Mouse (Mus musculus): Measurements from ENCODE around the gene Gemin7.
A peak's percentile ranks its signal among the peaks of the same experiment; 100 is the strongest.

The Gemin7 gene

GRCm38 (mm10) chr7:19575559-19575958, 1.8 kb downstream of the Gemin7 start:
- DNase-seq: no peak

GRCm38 (mm10) chr7:19573776-19574140, 3.6 kb downstream of the Gemin7 start:
- DNase-seq: no peak

GRCm38 (mm10) chr7:19572926-19573775, 4.2 kb downstream of the Gemin7 start:
- peak; percentile 86 for DNase-seq

GRCm38 (mm10) chr7:19569647-19570046, 7.7 kb downstream of the Gemin7 start:
- no peak for DNase-seq

- no peak for DNase-seq
Observed at GRCm38 (mm10) chr7:19567426-19567825, 10.0 kb downstream of the Gemin7 start.

GRCm38 (mm10) chr7:19565803-19566202, 11.6 kb downstream of the Gemin7 start:
- DNase-seq: no peak

- peak; percentile 22 for DNase-seq
Observed at GRCm38 (mm10) chr7:19564455-19564854, 12.9 kb downstream of the Gemin7 start.

GRCm38 (mm10) chr7:19563884-19564283, 13.5 kb downstream of the Gemin7 start:
- no peak for DNase-seq

- DNase-seq: no peak
Observed at GRCm38 (mm10) chr7:19562643-19563410, 14.6 kb downstream of the Gemin7 start, which contains the start of gene Ppp1r37. Gene Ppp1r37 (minus strand): TSS chr7:19563076.

GRCm38 (mm10) chr7:19561765-19562642, 15.4 kb downstream of the Gemin7 start:
- DNase-seq: peak; percentile 88

GRCm38 (mm10) chr7:19561431-19561764, 16.0 kb downstream of the Gemin7 start:
- DNase-seq: no peak

GRCm38 (mm10) chr7:19560491-19561260, 16.7 kb downstream of the Gemin7 start:
- DNase-seq: no peak

GRCm38 (mm10) chr7:19558965-19559364, 18.4 kb downstream of the Gemin7 start:
- peak; percentile 30 for DNase-seq

- DNase-seq: no peak
Observed at GRCm38 (mm10) chr7:19557982-19558900, 19.2 kb downstream of the Gemin7 start.

GRCm38 (mm10) chr7:19557086-19557485, 20.3 kb downstream of the Gemin7 start:
- DNase-seq: no peak

- no peak for DNase-seq
Observed at GRCm38 (mm10) chr7:19554168-19554567, 23.2 kb downstream of the Gemin7 start.

- no peak for DNase-seq
Observed at GRCm38 (mm10) chr7:19552443-19552842, 25.0 kb downstream of the Gemin7 start.

GRCm38 (mm10) chr7:19551634-19552033, 25.8 kb downstream of the Gemin7 start:
- no peak for DNase-seq

GRCm38 (mm10) chr7:19549394-19549793, 28.0 kb downstream of the Gemin7 start:
- no peak for DNase-seq

- no peak for DNase-seq
Observed at GRCm38 (mm10) chr7:19547344-19547969, 29.9 kb downstream of the Gemin7 start.

- no peak for DNase-seq
Observed at GRCm38 (mm10) chr7:19546007-19546406, 31.4 kb downstream of the Gemin7 start.

All from thymus, postnatal 25 days (tissue).